Mouse (Mus musculus) testis, postnatal 10 days (tissue): ENCODE results near the gene Arhgap17.

Experiments used
- DNase-seq: peaks from one replicate; pipeline ENCODE4 v3.0.0; 2021; ENCODE audit warnings: low spot score

The Arhgap17 gene

GRCm38 (mm10) chr7:123283826-123284225, 85.9 kb downstream of the Arhgap17 start:
- no peak for DNase-seq

DNA sequence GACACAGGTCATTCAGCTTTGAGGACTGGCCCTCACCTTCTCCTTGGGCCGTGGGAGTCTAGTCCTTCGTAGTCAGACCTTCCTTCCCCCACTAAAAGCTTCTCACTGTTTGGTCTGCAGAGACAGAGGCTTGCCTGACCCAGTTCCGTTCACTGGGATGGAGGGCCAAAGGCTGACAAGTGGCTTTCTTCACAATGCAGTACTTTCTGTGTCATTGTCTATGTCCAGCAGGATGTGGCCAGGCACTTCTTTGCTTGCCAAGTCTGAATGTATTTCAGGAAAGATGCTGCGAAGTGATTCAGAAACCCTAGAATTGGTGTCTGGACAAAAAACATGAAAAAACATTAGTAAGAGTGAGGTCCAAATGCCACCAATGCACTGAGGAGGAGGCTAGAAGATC, 89.9 kb downstream of the Arhgap17 start:
- DNase-seq, result no peak

DNA sequence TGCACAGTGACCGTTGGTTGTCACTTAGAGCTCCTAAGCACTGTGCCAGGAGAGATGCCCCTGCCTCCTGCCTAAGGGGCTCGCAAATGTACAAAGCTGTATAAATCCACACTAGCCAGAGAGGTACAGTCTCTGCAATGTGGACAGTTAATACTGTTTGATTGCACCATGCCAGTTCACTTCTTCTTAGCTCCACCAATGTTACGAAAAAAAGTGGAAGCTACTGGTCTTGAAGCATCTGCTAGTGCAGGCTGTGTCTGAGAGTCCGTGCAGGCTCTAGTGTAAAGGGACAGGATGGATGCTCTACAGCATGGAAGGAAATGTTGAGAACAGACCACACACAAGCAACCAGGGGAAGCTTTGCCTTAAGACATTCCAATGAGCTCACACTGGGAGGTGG, 93.1 kb downstream of the Arhgap17 start:
- DNase-seq, result no peak

- no peak for DNase-seq
Measured at GRCm38 (mm10) chr7:123273056-123273455, 96.7 kb downstream of the Arhgap17 start.

- no peak for DNase-seq
Measured at GRCm38 (mm10) chr7:123258103-123258502, 111.6 kb downstream of the Arhgap17 start.

GRCm38 (mm10) chr7:123254196-123254970, 115.3 kb downstream of the Arhgap17 start:
- no peak for DNase-seq

GRCm38 (mm10) chr7:123253396-123253795, 116.3 kb downstream of the Arhgap17 start:
- DNase-seq, result no peak

DNA sequence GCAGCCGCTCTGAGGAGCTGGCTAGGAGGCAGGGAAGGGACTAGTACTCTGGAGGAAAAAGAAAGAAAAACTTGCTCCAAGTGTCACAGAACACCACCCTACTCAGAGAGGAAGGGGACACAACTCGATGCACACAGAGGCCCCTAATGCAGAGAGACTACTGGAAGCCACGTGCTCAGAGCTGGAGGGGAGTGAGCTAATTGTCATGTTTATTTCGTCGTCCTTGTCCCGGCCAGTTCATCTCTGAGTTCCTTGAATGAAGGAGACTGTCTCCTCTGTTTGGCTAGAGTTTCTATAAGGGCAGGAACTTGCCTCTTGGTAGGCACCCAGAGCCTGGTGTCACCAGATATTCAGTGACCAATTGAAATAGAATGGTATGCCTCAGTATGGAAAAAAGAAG, 118.4 kb downstream of the Arhgap17 start:
- no peak for DNase-seq

DNA sequence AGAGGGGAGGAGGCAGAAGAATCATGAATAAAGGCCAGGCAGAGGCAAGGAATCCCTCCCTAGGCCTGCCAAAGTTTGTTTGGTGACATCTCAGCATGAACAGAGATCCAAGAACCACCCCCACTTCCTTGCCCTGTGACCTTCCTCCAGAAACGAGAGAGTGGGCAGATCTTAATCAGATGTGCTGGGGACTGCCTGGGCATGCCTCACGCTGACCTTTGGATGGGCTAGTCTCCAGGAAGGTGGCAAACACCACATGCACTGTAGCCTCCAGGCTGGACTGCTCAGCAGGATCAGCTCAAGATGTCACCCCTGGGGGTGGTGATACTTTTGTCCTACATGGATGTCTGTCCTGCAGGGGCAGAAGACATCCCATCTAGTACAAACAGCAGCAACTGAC, 121.5 kb downstream of the Arhgap17 start:
- no peak for DNase-seq

- DNase-seq, result no peak
Measured at GRCm38 (mm10) chr7:123246504-123247084, 123.1 kb downstream of the Arhgap17 start.

DNA sequence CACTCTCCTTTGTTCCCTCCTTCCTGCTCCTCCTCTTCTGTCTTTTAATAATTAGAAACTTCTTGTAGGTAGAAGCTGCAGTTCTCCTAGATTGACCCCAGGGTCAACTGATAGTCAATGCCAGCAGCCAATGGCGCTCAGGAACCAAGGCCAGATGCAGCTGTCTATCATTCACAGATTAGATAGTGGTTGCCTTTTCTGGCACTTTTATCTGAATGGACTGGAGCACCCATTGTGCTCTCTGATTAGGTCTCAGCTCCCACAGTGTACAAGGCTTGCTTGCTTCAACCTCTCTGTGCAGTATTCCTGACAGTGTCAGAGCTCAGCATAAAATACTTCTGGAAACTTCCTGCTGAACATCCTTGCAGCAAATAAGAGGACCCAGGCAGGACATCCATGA, 124.9 kb downstream of the Arhgap17 start:
- DNase-seq, result no peak

DNA sequence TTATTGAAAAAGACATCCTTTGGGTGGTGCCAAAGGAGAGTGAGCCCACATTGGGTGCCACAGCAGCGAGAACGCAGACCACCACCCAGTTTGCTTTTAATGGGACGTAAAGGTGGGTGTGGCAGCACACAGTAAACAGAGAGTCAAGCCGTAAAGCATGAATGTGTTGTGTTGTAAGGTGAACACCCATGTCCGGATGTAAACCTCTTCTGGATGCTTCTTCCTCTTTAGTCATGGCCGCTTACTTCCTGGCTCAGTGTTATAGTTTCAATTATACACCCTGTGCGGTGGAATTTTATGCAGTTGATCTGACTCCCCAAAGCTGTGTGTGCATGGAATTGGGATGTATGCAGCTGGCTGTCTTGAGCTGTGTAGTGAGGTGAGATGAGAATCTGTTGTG, 127.5 kb downstream of the Arhgap17 start:
- DNase-seq, result no peak

DNA sequence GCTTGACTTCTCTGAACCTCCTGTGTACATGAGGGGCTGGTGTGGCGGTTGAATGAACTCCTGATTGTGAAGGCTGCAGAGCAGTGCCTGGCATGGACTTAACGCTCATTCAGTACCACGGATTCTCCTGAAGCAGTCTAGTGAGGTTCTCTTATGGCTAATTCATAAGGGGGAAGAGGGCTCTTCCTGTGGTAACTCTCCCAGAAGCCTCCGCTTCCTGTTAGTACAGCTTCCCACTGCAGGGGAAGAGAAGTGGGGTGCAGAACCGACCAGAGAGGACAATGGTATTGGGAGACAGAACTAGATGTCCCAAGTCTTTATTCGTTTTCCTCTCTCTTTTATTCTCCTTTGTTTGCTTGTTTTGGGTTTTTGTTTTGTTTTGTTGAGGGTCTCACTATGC, 129.7 kb downstream of the Arhgap17 start:
- no peak for DNase-seq

- no peak for DNase-seq
Measured at GRCm38 (mm10) chr7:123238621-123239020, 131.1 kb downstream of the Arhgap17 start.

DNA sequence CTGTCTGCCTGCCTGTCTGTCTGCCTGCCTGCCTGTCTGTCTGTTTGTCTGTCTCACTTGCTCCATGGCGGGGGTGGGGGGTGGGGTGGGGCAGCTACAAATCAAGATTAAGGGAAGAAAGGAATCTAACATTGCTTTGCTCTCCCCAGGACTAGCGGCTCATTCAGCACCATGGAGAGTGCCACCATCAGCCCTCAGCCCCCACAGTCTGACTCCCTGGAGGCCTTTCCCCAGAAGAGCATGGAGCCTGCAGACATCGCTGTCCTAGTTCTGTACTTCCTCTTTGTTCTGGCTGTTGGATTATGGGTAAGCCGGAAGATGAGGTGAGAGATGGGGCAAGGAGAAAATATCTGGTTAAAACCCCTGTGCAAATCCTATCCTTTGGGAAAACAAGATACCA, 134.3 kb downstream of the Arhgap17 start:
- peak; percentile 79 for DNase-seq
